Mouse (Mus musculus) embryonic fibroblast, embryonic 13.5 days (primary cell): ENCODE results near the gene Lima1.
"Not testable (repeated sequence)": the region's sequence is repeated elsewhere in the genome, so short reads cannot be mapped to it uniquely, and the experiment has no call there.

Experiments
- CTCF ChIP-seq: IDR thresholded peaks from 2 replicates; pipeline ENCODE4 v1.5.1; 2011; ENCODE audit warnings: mild to moderate bottlenecking, control low read depth, low read length, moderate library complexity, borderline replicate concordance; ENCODE audit not compliant: insufficient read depth
- POLR2A ChIP-seq: IDR thresholded peaks from 2 replicates; pipeline ENCODE4 v1.6.1; 2011; ENCODE audit warnings: low read depth, mild to moderate bottlenecking, control low read depth, low read length, moderate library complexity

- not testable (repeated sequence) for TF ChIP-seq POLR2A, CTCF
Observed at GRCm38 (mm10) chr15:99772881-99772924, 102.6 kb downstream of the Lima1 start, which contains the start of gene Cers5.
